Mouse (Mus musculus) testis, adult 2 months (tissue): ENCODE data around the gene Ppargc1a. TPM values are rescaled to one million over a fixed set of nuclear protein-coding genes. Genes with fewer than 3 reads are reported as not detected.

Experiments
- H3K27ac ChIP-seq: fragments of 200-500 bp; 2 replicates; pipeline ENCODE4 v1.5.1; 2012; ENCODE audit warnings: low read depth, low read length; ENCODE audit not compliant: control insufficient read depth, insufficient read depth
- H3K27me3 ChIP-seq: fragments of 200-500 bp; 2 replicates; pipeline ENCODE4 v1.6.1; 2012; ENCODE audit warnings: mild to moderate bottlenecking, low read length, moderate library complexity; ENCODE audit not compliant: control insufficient read depth, insufficient read depth
- H3K36me3 ChIP-seq: fragments of 200-500 bp; 2 replicates; pipeline ENCODE4 v1.6.1; 2012; ENCODE audit warnings: mild to moderate bottlenecking, low read length; ENCODE audit not compliant: control insufficient read depth, insufficient read depth
- H3K4me1 ChIP-seq: fragments of 200-500 bp; 2 replicates; pipeline ENCODE4 v1.6.1; 2012; ENCODE audit warnings: low read length; ENCODE audit not compliant: control insufficient read depth, insufficient read depth
- H3K4me3 ChIP-seq: fragments of 200-500 bp; 2 replicates; pipeline ENCODE4 v1.5.1; 2012; ENCODE audit warnings: low read depth, mild to moderate bottlenecking, low read length, moderate library complexity, mixed read lengths; ENCODE audit not compliant: control insufficient read depth
- CTCF ChIP-seq: fragments of 200-500 bp; IDR thresholded peaks from 2 replicates; pipeline ENCODE4 v1.5.1; 2012; ENCODE audit warnings: low read depth, mild to moderate bottlenecking, inconsistent platforms, low read length, moderate library complexity; ENCODE audit not compliant: control insufficient read depth, insufficient read depth, insufficient replicate concordance
- POLR2A ChIP-seq: fragments of 200-500 bp; IDR thresholded peaks from 2 replicates; pipeline ENCODE4 v1.6.1; 2012; ENCODE audit warnings: low read depth, mild to moderate bottlenecking, inconsistent platforms, low read length, moderate library complexity; ENCODE audit not compliant: control insufficient read depth
- polyA plus RNA-seq: library from polyadenylated mRNA; depleted of rRNA; stranded (reverse); fragments of >200 nt; gene quantifications from 2 replicates; pipeline ENCODE4 v1.2.3, GENCODE M21; 2012

Gene Ppargc1a
- polyA plus RNA-seq, 1 experiment: 0.89 TPM

- H3K4me3 ChIP-seq: no peak overlapping the region
- TF ChIP-seq POLR2A: no peak
- no peak for TF ChIP-seq CTCF
- H3K27me3 ChIP-seq: no peaks in the 10 kb centered on the region
- H3K36me3 ChIP-seq: no peaks in the 10 kb centered on the region
- no peak overlapping the region for H3K27ac ChIP-seq
- H3K4me1 ChIP-seq: no peaks in the 10 kb centered on the region
These were observed 6.2 kb upstream of the Ppargc1a start for GRCm38 (mm10) chr5:51573770-51574169.

- no peak for TF ChIP-seq POLR2A
- no peak for TF ChIP-seq CTCF
- no peak overlapping the region for H3K4me3 ChIP-seq
- H3K27me3 ChIP-seq: no peaks in the 10 kb centered on the region
- no peaks in the 10 kb centered on the region for H3K4me1 ChIP-seq
- no peak overlapping the region for H3K27ac ChIP-seq
- H3K36me3 ChIP-seq: no peaks in the 10 kb centered on the region
These were observed 718 bp upstream of the Ppargc1a start for GRCm38 (mm10) chr5:51568198-51568690.

- Histone ChIP-seq H3K27me3 (no peaks in the 10 kb centered on the region), H3K4me1 (no peaks in the 10 kb centered on the region), H3K36me3 (no peaks in the 10 kb centered on the region), H3K27ac (no peak overlapping the region), H3K4me3 (no peak overlapping the region)
- no peak for TF ChIP-seq CTCF
- no peak for TF ChIP-seq POLR2A
These were observed 1.9 kb downstream of the Ppargc1a start for GRCm38 (mm10) chr5:51565672-51566071.

- Histone ChIP-seq H3K4me1 (no peaks in the 10 kb centered on the region), H3K27ac (no peak overlapping the region), H3K36me3 (no peaks in the 10 kb centered on the region), H3K27me3 (no peaks in the 10 kb centered on the region), H3K4me3 (no peak overlapping the region)
- no peak for TF ChIP-seq CTCF
- TF ChIP-seq POLR2A: no peak
These were observed 2.5 kb downstream of the Ppargc1a start for GRCm38 (mm10) chr5:51565038-51565437.

GRCm38 (mm10) chr5:51563574-51563973, 4.0 kb downstream of the Ppargc1a start:
- no peak overlapping the region for H3K4me3 ChIP-seq

GRCm38 (mm10) chr5:51557607-51558278, 9.8 kb downstream of the Ppargc1a start:
- no peak overlapping the region for H3K4me3 ChIP-seq
- H3K27ac ChIP-seq: no peak overlapping the region
- H3K27me3 ChIP-seq: no peaks in the 10 kb centered on the region

More at GRCm38 (mm10) chr5:51563574-51563973, 4.0 kb downstream of the Ppargc1a start:
- TF ChIP-seq POLR2A (no peak), CTCF (no peak)
- no peaks in the 10 kb centered on the region for H3K27me3 ChIP-seq
- H3K4me1 ChIP-seq: no peaks in the 10 kb centered on the region
- H3K36me3 ChIP-seq: no peaks in the 10 kb centered on the region
- no peak overlapping the region for H3K27ac ChIP-seq

GRCm38 (mm10) chr5:51553671-51554070, 13.9 kb downstream of the Ppargc1a start:
- Histone ChIP-seq H3K4me1 (peaks cover 2% of the 10 kb centered on the region), H3K4me3 (no peak overlapping the region), H3K36me3 (no peaks in the 10 kb centered on the region), H3K27ac (no peak overlapping the region), H3K27me3 (no peaks in the 10 kb centered on the region)
- no peak for TF ChIP-seq POLR2A
- no peak for TF ChIP-seq CTCF

More at GRCm38 (mm10) chr5:51557607-51558278, 9.8 kb downstream of the Ppargc1a start:
- H3K36me3 ChIP-seq: no peaks in the 10 kb centered on the region
- no peak for TF ChIP-seq CTCF
- TF ChIP-seq POLR2A: no peak
- peaks cover 2% of the 10 kb centered on the region for H3K4me1 ChIP-seq
